Mouse (Mus musculus) left cerebral cortex, postnatal 10 days (tissue): Measurements from ENCODE around the gene Nfkbil1. TPM values are rescaled to one million over a fixed set of nuclear protein-coding genes. Genes with fewer than 3 reads are reported as not detected.

ENCODE experiments used
- DNase-seq, 2 experiments: peaks; one replicate each; pipeline ENCODE4 v3.0.0; 2021 to 2022; ENCODE audit warnings: low spot score in 2 of 2, mixed read lengths in 1 of 2; ENCODE audit errors: extremely low spot score in 1 of 2
- intact Hi-C: fragments of 180-260 bp; cut with DNase I; formaldehyde crosslinking; loops from one replicate; pipeline ENCODE4 v1.15.1; 2025
- total RNA-seq, 2 experiments: library from RNA; stranded (reverse); gene quantifications; 2 replicates each; pipeline ENCODE4 v1.2.3; 2021

The Nfkbil1 gene
- total RNA-seq, 2 experiments from 2014 or later = 12.7 to 14.6 TPM

GRCm38 (mm10) chr17:35257378-35257777 is 21.8 kb upstream of the Nfkbil1 start:
- intact Hi-C loops = loop anchor here (5.0 kb wide), 1 partner anchor 35 kb away; no protein-coding TSS in a partner anchor
- no peak for DNase-seq

- intact Hi-C loops = loop anchor here (5.0 kb wide), 1 partner anchor 37 kb away; no protein-coding TSS in a partner anchor
Measured at GRCm38 (mm10) chr17:35255704-35256103, 20.1 kb upstream of the Nfkbil1 start.

GRCm38 (mm10) chr17:35255301-35255700 is 19.7 kb upstream of the Nfkbil1 start:
- no peak for DNase-seq
- intact Hi-C loops = loop anchor here (5.0 kb wide), 1 partner anchor 37 kb away; no protein-coding TSS in a partner anchor

More at GRCm38 (mm10) chr17:35255704-35256103, 20.1 kb upstream of the Nfkbil1 start:
- DNase-seq = no peak

GRCm38 (mm10) chr17:35254241-35255098 is 18.9 kb upstream of the Nfkbil1 start:
- DNase-seq = peak in 1 of 2 experiments; percentile 59
- intact Hi-C loops = loop anchor here (5.0 kb wide), 1 partner anchor 38 kb away; no protein-coding TSS in a partner anchor

GRCm38 (mm10) chr17:35253293-35254093 is 17.9 kb upstream of the Nfkbil1 start:
- DNase-seq = no peak
- intact Hi-C loops = no loop called here

- intact Hi-C loops = no loop called here
- DNase-seq = no peak
Measured at GRCm38 (mm10) chr17:35252619-35253292, 17.2 kb upstream of the Nfkbil1 start.

- intact Hi-C loops = no loop called here
- DNase-seq = no peak
Measured at GRCm38 (mm10) chr17:35251981-35252380, 16.4 kb upstream of the Nfkbil1 start.

- no peak for DNase-seq
- intact Hi-C loops = no loop called here
Measured at GRCm38 (mm10) chr17:35251162-35251719, 15.6 kb upstream of the Nfkbil1 start.

GRCm38 (mm10) chr17:35250348-35251120 is 14.9 kb upstream of the Nfkbil1 start:
- DNase-seq = no peak
- intact Hi-C loops = no loop called here

GRCm38 (mm10) chr17:35249451-35250197 is 14.0 kb upstream of the Nfkbil1 start:
- no peak for DNase-seq
- intact Hi-C loops = no loop called here

- DNase-seq = no peak
- intact Hi-C loops = no loop called here
Measured at GRCm38 (mm10) chr17:35248986-35249385, 13.4 kb upstream of the Nfkbil1 start.

- no peak for DNase-seq
- intact Hi-C loops = no loop called here
Measured at GRCm38 (mm10) chr17:35247144-35247543, 11.6 kb upstream of the Nfkbil1 start.

GRCm38 (mm10) chr17:35245731-35246623 is 10.4 kb upstream of the Nfkbil1 start:
- intact Hi-C loops = no loop called here
- no peak for DNase-seq

GRCm38 (mm10) chr17:35244999-35245398 is 9.4 kb upstream of the Nfkbil1 start:
- intact Hi-C loops = no loop called here

GRCm38 (mm10) chr17:35243086-35243485 is 7.5 kb upstream of the Nfkbil1 start:
- intact Hi-C loops = no loop called here
- peak in 1 of 2 experiments; percentile 71 for DNase-seq

More at GRCm38 (mm10) chr17:35244999-35245398, 9.4 kb upstream of the Nfkbil1 start:
- no peak for DNase-seq
